Mouse (Mus musculus) thymus, adult 2 months (tissue): ENCODE results near the gene Lmna.

ENCODE experiments used
- CTCF ChIP-seq: fragments of 200-500 bp; IDR thresholded peaks from 2 replicates; pipeline ENCODE4 v1.5.1; 2012; ENCODE audit warnings: mild to moderate bottlenecking, control low read depth, low read length, moderate library complexity, borderline replicate concordance; ENCODE audit not compliant: control insufficient read depth, poor library complexity, insufficient read depth; ENCODE audit errors: extremely low read depth
- POLR2A ChIP-seq: fragments of 200-500 bp; IDR thresholded peaks from 2 replicates; pipeline ENCODE4 v1.6.1; 2012; ENCODE audit warnings: mild to moderate bottlenecking, low read length, control low read depth, moderate library complexity; ENCODE audit not compliant: control insufficient read depth, poor library complexity, insufficient read depth; ENCODE audit errors: extremely low read depth

GRCm38 (mm10) chr3:88483621-88484020 lies 26.1 kb downstream of the Lmna start:
- TF ChIP-seq POLR2A (no peak), CTCF (peak; percentile 87)
